In the genomic region with DNA sequence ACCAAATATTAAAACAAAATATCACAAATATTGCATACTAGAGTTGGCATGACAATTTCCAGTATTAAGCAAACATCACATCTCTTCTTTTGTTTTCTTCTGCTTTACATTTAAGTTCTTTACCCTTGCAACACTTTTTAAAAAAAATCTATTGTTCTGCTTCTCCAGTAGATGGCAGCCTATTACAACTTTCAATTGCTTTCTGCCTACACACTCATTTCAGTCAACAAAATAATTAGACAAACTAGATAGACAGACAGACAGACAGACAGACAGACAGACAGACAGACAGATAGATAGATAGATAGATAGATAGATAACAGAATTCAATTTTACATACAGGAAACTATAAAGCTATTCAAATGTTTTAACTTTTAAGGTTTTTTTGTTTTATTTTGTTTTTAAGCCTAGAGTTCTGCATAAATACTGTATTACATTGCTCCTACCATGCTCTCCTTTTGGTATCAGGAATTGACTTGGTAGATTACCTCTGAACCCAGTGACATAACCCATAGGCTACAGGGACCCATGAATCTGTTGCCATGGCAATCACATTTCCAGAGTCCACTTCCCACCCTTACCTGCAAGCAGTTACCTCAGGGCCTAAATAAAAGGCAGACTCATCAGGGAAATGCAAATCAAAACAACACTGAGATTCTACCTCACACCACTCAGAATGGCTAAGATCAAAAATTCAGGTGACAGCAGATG, we compare ENCODE assay signal across 14 mouse cellular contexts. TPM values are rescaled to one million over a fixed set of nuclear protein-coding genes. Genes with fewer than 3 reads are reported as not detected.
DNase-seq lines count a peak whose midpoint lies in the region; ATAC-seq and TF ChIP-seq lines count a peak whose summit lies in the region.
"Had no signal": no experiment of that assay in that cellular context is flagged by ENCODE, and none has a peak within 500 bp of the region (broad histone marks: within the 10 kb centered on the region; RNA-seq: fewer than 3 reads in every experiment).

No protein-coding gene starts in this region.

- no peak overlapping the region for H3K4me3 ChIP-seq in forebrain, embryonic 11.5 days (ENCODE audit: low read depth, low read length)
- H3K4me3 ChIP-seq in forebrain, embryonic 15.5 days = no peak overlapping the region
- no peak overlapping the region for H3K4me3 ChIP-seq in liver, adult 2 months (ENCODE audit: insufficient read depth, low read depth, low read length)
- H3K4me3 ChIP-seq in liver, embryonic 11.5 days (ENCODE audit: low read depth, low read length) = no peak overlapping the region
- H3K4me3 ChIP-seq: intestine, embryonic 15.5 days; megakaryocyte, embryonic 14.5 days had no signal

- H3K27ac ChIP-seq in forebrain, embryonic 11.5 days (ENCODE audit: low read depth, low read length) = no peak overlapping the region
- no peak overlapping the region for H3K27ac ChIP-seq in forebrain, embryonic 15.5 days (replicated peaks)
- H3K27ac ChIP-seq in liver, adult 2 months (replicated peaks; ENCODE audit: insufficient read depth, low read depth, low read length) = no peak overlapping the region
- H3K27ac ChIP-seq in liver, embryonic 11.5 days (ENCODE audit: low read depth, low read length) = no peak overlapping the region
- H3K27ac ChIP-seq: intestine, embryonic 15.5 days had no signal

- TF ChIP-seq POLR2A in liver, adult 2 months (IDR thresholded peaks at IDR 0.05; ENCODE audit: extremely low read depth, insufficient read depth, low read length) = no peak

- H3K4me1 ChIP-seq in forebrain, embryonic 11.5 days (replicated peaks; ENCODE audit: control insufficient read depth, insufficient read depth, low read length) = no peaks in the 10 kb centered on the region
- H3K4me1 ChIP-seq in forebrain, embryonic 15.5 days = no peaks in the 10 kb centered on the region
- H3K4me1 ChIP-seq in liver, adult 2 months (ENCODE audit: control insufficient read depth, insufficient read depth, low read length) = no peaks in the 10 kb centered on the region
- no peaks in the 10 kb centered on the region for H3K4me1 ChIP-seq in liver, embryonic 11.5 days (replicated peaks; ENCODE audit: control insufficient read depth, insufficient read depth, low read length)
- H3K4me1 ChIP-seq: intestine, embryonic 15.5 days; megakaryocyte, embryonic 14.5 days had no signal

- no peak overlapping the region for H3K4me2 ChIP-seq in forebrain, embryonic 11.5 days (ENCODE audit: low read depth, low read length, severe bottlenecking)
- no peak overlapping the region for H3K4me2 ChIP-seq in forebrain, embryonic 15.5 days (replicated peaks)
- H3K4me2 ChIP-seq in liver, embryonic 11.5 days = no peak overlapping the region
- H3K4me2 ChIP-seq: intestine, embryonic 15.5 days had no signal

- DNase-seq in forebrain, embryonic 11.5 days (ENCODE audit: low spot score) = no peak
- DNase-seq in liver, adult 2 months (ENCODE audit: extremely low read depth, low read depth, low spot score) = peak; percentile 40
- no peak for DNase-seq in liver, embryonic 11.5 days (ENCODE audit: low spot score)
- peak; percentile 40 for DNase-seq in Muller cell, postnatal 12 days (ENCODE audit: inconsistent ontology term)
- DNase-seq in induced T-regulatory cell, adult 2 months (ENCODE audit: low read depth) = peak; percentile 16
- no peak for DNase-seq in testis, postnatal 10 days (ENCODE audit: low spot score)
- no peak for DNase-seq in adrenal gland, postnatal 25 days
- DNase-seq: adrenal gland, postnatal 14 days; layer of hippocampus, postnatal 36 days; right cerebral cortex, adult 18-20 months had no signal

- no peaks in the 10 kb centered on the region for H3K9me3 ChIP-seq in forebrain, embryonic 11.5 days (ENCODE audit: control insufficient read depth, low read length)
- no peaks in the 10 kb centered on the region for H3K9me3 ChIP-seq in forebrain, embryonic 15.5 days
- H3K9me3 ChIP-seq in liver, embryonic 11.5 days (ENCODE audit: control insufficient read depth, low read length) = no peaks in the 10 kb centered on the region
- H3K9me3 ChIP-seq: intestine, embryonic 15.5 days; megakaryocyte, embryonic 14.5 days had no signal

- peak; percentile 67 for ATAC-seq in forebrain, embryonic 11.5 days (replicated peaks; ENCODE audit: low FRiP score)
- no peak for ATAC-seq in forebrain, embryonic 15.5 days (replicated peaks)
- no peak for ATAC-seq in liver, embryonic 11.5 days (replicated peaks; ENCODE audit: low FRiP score)
- ATAC-seq: intestine, embryonic 15.5 days had no signal

- H3K9ac ChIP-seq in forebrain, embryonic 11.5 days (ENCODE audit: low read length) = no peak overlapping the region
- no peak overlapping the region for H3K9ac ChIP-seq in forebrain, embryonic 15.5 days (replicated peaks)
- H3K9ac ChIP-seq in liver, adult 2 months (ENCODE audit: low read depth, low read length) = no peak overlapping the region
- no peak overlapping the region for H3K9ac ChIP-seq in liver, embryonic 11.5 days (ENCODE audit: low read depth, low read length)
- H3K9ac ChIP-seq: intestine, embryonic 15.5 days had no signal

- peak; percentile 40 for TF ChIP-seq CTCF in liver, adult 2 months (IDR thresholded peaks at IDR 0.05; ENCODE audit: low read depth, low read length)

- H3K27me3 ChIP-seq in forebrain, embryonic 11.5 days (ENCODE audit: control insufficient read depth, insufficient read depth, low read length) = no peaks in the 10 kb centered on the region
- H3K27me3 ChIP-seq in forebrain, embryonic 15.5 days = no peaks in the 10 kb centered on the region
- H3K27me3 ChIP-seq in liver, adult 2 months (ENCODE audit: control insufficient read depth, insufficient read depth, low read length) = no peaks in the 10 kb centered on the region
- H3K27me3 ChIP-seq in liver, embryonic 11.5 days (replicated peaks; ENCODE audit: control insufficient read depth, insufficient read depth, low read length) = no peaks in the 10 kb centered on the region
- H3K27me3 ChIP-seq: intestine, embryonic 15.5 days; megakaryocyte, embryonic 14.5 days had no signal

- H3K79me2 ChIP-seq in liver, adult 2 months (ENCODE audit: control insufficient read depth, insufficient read depth, low read length) = no peaks in the 10 kb centered on the region

- no peaks in the 10 kb centered on the region for H3K36me3 ChIP-seq in forebrain, embryonic 11.5 days (ENCODE audit: control insufficient read depth, insufficient read depth, low read length)
- no peaks in the 10 kb centered on the region for H3K36me3 ChIP-seq in forebrain, embryonic 15.5 days
- H3K36me3 ChIP-seq in liver, adult 2 months (ENCODE audit: control insufficient read depth, insufficient read depth, low read length) = no peaks in the 10 kb centered on the region
- no peaks in the 10 kb centered on the region for H3K36me3 ChIP-seq in liver, embryonic 11.5 days (ENCODE audit: control insufficient read depth, insufficient read depth, low read length)
- H3K36me3 ChIP-seq: intestine, embryonic 15.5 days had no signal

RNA-seq across cellular contexts. Expression of a gene that starts 26.8 kb away (rescaled TPM):
- 3.8 and 4.1 TPM in 2 replicates for polyA plus RNA-seq in forebrain, embryonic 11.5 days (2014; fragmentation: Nextera tagmentation; extraction: Ambion mirVana)
- 16.9 and 18.9 TPM in 2 replicates for polyA plus RNA-seq in forebrain, embryonic 15.5 days (2015; fragmentation: Nextera tagmentation; extraction: Ambion mirVana)
- under 0.01 TPM in 1 of 2 replicates, not detected in the other for total RNA-seq in liver, adult 2 months (2014; rRNA removed)
- not detected in 2 replicates for polyA plus RNA-seq in liver, adult 2 months (2012; rRNA removed)
- polyA plus RNA-seq in liver, embryonic 11.5 days (2014; fragmentation: Nextera tagmentation; extraction: Ambion mirVana) = 0.39 and 0.47 TPM in 2 replicates
- total RNA-seq in adrenal gland, postnatal 25 days (2021) = 2.2 and 2.4 TPM in 2 replicates
- total RNA-seq: granulocyte monocyte progenitor cell, adult 5-6 weeks had no signal

Comparison
In these comparisons a context has a peak if more than half of its experiments do, and no peak if none do; other contexts are left out.
1. DNase-seq: peak in liver, adult 2 months (single experiment), Muller cell, postnatal 12 days (single experiment) and induced T-regulatory cell, adult 2 months (single experiment); none in forebrain, embryonic 11.5 days (single experiment), liver, embryonic 11.5 days (single experiment), testis, postnatal 10 days (single experiment) and adrenal gland, postnatal 25 days (single experiment).